Mouse (Mus musculus) embryonic fibroblast, embryonic 13.5 days (primary cell): ENCODE data around the gene Psg16.

ENCODE experiments used
- CTCF ChIP-seq: IDR thresholded peaks from 2 replicates; pipeline ENCODE4 v1.5.1; 2011; ENCODE audit warnings: mild to moderate bottlenecking, control low read depth, low read length, moderate library complexity, borderline replicate concordance; ENCODE audit not compliant: insufficient read depth
- POLR2A ChIP-seq: IDR thresholded peaks from 2 replicates; pipeline ENCODE4 v1.6.1; 2011; ENCODE audit warnings: low read depth, mild to moderate bottlenecking, control low read depth, low read length, moderate library complexity

- TF ChIP-seq POLR2A (no peak), CTCF (no peak)
Measured at GRCm38 (mm10) chr7:17038018-17038695, 35.7 kb upstream of the Psg16 start.
